Mouse (Mus musculus): Measurements from ENCODE around the gene Gm45783. TPM values are rescaled to one million over a fixed set of nuclear protein-coding genes. Genes with fewer than 3 reads are reported as not detected.
"Not testable (repeated sequence)": the region's sequence is repeated elsewhere in the genome, so short reads cannot be mapped to it uniquely, and the experiment has no call there.

The Gm45783 gene
- not detected for total RNA-seq (2021)

- intact Hi-C loops (cut with DNase I); DNase-seq (ENCODE audit: low spot score in 2 of 2): not testable (repeated sequence)
These were observed at the start of gene Gm45783 for GRCm38 (mm10) chr7:7374431-7374830. Gene Gm45783 (minus strand): TSS chr7:7374573.

- intact Hi-C loops (cut with DNase I); DNase-seq (ENCODE audit: low spot score in 2 of 2): not testable (repeated sequence)
These were observed 25.2 kb upstream of the Gm45783 start, which contains the start of gene Vmn2r31 for GRCm38 (mm10) chr7:7399603-7400002. Gene Vmn2r31 (minus strand): TSS chr7:7399703.

- DNase-seq (ENCODE audit: low spot score in 2 of 2); intact Hi-C loops (cut with DNase I): not testable (repeated sequence)
These were observed 36.9 kb downstream of the Gm45783 start, which contains the start of gene Vmn2r30 for GRCm38 (mm10) chr7:7337509-7337908. Gene Vmn2r30 (minus strand): TSS chr7:7337609.

GRCm38 (mm10) chr7:7295595-7295994, 78.8 kb downstream of the Gm45783 start:
- DNase-seq (ENCODE audit: low spot score in 2 of 2) = peak; percentile 67 to 69
- intact Hi-C loops (cut with DNase I) = loop anchor here (5.0 kb wide), 2 partner anchors 173 to 933 kb away; partner anchors contain the start of genes Zfp78 and Zfp954

Small RNAs within 50 kb of the gene (microRNA-seq; reads per million reads assigned to microRNA genes)
- 8.4 to 8.7 reads per million in 2 experiments for gene Mir5620

Other genes with a start within 250 kb of the Gm45783 start
- gene Zfp773, start 237.8 kb downstream of the Gm45783 start, total RNA-seq (2021) = 1 to 10 TPM; 2.0 to 2.3 TPM
- 1 to 10 TPM; 5.7 to 7.9 TPM for gene Zfp418, start 203.2 kb downstream of the Gm45783 start, total RNA-seq (2021)
- 1 to 10 TPM; 8.5 to 8.9 TPM for gene Zfp772, start 164.6 kb downstream of the Gm45783 start, total RNA-seq (2021)
- 1 to 10 TPM; 1.4 to 2.4 TPM for gene Vmn2r29, start 127.2 kb downstream of the Gm45783 start, total RNA-seq (2021)
- 10 to 100 TPM in 1 of 2 experiments, 1 to 10 TPM in 1; 9.5 to 10.4 TPM for gene Gm45844, start 96.3 kb downstream of the Gm45783 start, total RNA-seq (2021)
- 100 to 1,000 TPM; 138 to 141 TPM for gene Clcn4, start 73.7 kb downstream of the Gm45783 start, total RNA-seq (2021)
- gene Vmn2r30, start 37.0 kb downstream of the Gm45783 start, total RNA-seq (2021) = not detected
- not detected for gene Vmn2r31, start 25.1 kb upstream of the Gm45783 start, total RNA-seq (2021)
- not detected for gene Vmn2r32, start 105.4 kb upstream of the Gm45783 start, total RNA-seq (2021)
- gene Vmn2r33, start 192.2 kb upstream of the Gm45783 start, total RNA-seq (2021) = not detected